Mouse (Mus musculus) liver, adult 2 months (tissue): ENCODE data around the gene Klhl7.

Experiments used
- CTCF ChIP-seq: fragments of 200-500 bp; IDR thresholded peaks from 2 replicates; pipeline ENCODE4 v1.5.1; 2011; ENCODE audit warnings: low read depth, low read length, control low read depth
- POLR2A ChIP-seq: fragments of 200-500 bp; IDR thresholded peaks from 2 replicates; pipeline ENCODE4 v1.6.1; 2011; ENCODE audit warnings: low read length, control low read depth; ENCODE audit not compliant: insufficient read depth; ENCODE audit errors: extremely low read depth

GRCm38 (mm10) chr5:24060949-24061348 lies 39.5 kb upstream of the Klhl7 start:
- TF ChIP-seq POLR2A (no peak), CTCF (no peak)
